Mouse (Mus musculus) right cerebral cortex, postnatal 25 days (tissue): ENCODE measurements around the gene Mylk3.

Source experiments
- DNase-seq: peaks from one replicate; pipeline ENCODE4 v3.0.0; 2022

Gene Mylk3

DNA sequence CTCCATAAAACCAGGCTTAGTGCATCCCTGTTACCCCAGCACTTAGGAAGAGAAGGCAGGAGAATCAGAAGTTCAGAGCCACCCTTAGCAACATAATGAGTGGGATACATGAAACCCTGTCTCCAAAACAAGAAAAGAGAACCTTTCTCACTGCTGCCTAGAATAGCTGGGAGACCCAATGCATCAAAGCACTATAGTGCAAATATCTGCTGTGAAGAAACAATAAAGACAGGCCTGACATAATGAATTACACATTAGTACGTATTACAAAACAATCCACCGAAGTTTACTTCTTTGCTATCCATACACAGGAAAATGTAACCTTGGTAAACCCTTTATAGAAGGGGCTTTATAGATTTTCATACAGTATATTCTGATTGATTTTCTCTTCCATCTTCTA lies 77.6 kb downstream of the Mylk3 start:
- no peak for DNase-seq

DNA sequence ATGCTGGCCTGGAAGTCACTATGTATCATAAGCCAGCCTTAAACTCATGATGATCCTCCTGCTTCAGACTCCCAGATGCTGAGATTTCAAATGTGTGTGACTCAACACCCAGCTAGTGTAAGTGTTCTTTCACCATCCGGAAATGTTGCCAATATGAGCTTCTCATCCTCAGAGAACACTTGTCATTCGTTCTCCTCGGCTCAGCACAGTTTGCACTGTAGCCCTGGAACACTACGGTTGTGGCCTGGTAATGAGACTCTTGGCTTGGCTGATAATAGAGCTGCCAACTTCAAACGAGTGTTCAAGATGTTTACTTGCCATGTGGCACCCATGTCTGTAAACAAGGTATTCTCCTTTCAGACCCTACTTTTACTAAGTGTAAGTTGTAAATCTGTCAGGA lies 82.6 kb downstream of the Mylk3 start:
- DNase-seq = no peak

DNA sequence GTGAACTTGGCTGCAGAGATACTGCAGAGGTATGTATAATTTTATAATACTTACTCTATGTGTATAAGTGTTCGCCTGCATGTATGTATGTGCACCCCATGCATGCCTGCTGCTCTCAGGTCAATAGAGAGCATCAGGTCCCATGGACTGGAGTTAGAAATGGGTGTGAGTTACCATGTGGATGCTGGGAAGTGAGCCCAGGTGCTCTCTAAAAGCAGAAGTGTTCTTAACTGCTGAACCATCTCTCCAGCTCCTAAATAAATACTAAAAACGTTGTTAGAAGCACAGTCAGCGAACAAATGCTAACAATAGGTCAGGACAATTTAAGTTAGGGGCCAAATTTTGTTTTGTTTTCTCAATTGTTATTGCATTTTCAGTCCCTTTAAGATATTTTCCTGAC lies 83.2 kb downstream of the Mylk3 start:
- no peak for DNase-seq

DNA sequence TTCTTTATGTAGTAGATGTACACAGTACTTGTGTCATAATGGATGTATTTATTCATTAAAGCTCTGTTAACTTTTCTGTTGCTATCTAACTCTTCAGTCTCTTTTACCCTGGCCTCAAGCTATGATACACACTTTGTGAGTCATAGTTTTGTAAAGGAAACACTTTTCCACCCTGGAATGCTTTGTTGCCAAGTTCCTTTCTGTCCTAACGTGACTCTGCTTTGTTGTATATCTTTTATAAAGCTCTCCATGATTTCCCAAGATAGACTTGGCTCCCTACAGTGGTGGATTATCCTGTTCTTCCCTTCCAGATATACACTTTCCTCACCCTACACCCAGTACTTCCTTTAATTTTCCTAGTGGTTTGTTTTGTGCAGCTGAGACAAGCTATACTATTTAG lies 84.2 kb downstream of the Mylk3 start:
- DNase-seq = no peak

DNA sequence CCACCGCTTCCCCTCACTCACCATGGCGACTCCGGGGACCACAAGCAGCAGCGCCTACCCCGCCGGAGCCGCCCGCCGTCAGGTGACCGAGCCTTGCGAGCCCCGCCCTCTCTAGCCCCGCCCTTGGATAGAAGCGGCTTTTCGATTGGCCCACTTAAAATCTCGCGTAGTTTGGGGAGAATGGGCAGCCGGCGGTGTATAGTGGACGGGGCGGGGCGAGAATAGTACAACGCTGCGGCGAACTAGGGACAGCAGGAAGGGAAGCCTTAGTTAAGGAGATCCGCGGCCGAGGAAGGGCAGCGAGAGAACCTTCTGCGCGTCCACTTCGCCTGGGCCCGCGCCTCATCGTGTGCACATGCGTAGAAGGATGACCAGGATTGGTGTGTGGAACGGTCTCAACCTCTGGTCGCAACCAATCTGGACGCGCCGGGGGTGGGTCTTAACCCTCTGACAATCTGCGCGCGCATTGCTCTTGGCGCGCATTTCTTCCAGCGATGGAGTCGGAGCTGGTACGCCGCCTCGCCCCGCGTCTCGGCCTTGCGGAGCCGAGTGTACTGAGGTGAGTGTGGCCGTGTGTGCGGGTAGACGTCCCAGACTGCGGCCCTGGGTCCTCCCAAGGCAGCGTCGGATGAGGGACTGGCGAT lies 86.6 kb downstream of the Mylk3 start, which contains the start of the genes Orc6 and Vps35:
TSS of gene Orc6 (plus strand) at position 199 of the 644 bp plus-strand sequence.
TSS of gene Vps35 (minus strand) at position 369 of the 644 bp plus-strand sequence.
- DNase-seq = peak; percentile 94

DNA sequence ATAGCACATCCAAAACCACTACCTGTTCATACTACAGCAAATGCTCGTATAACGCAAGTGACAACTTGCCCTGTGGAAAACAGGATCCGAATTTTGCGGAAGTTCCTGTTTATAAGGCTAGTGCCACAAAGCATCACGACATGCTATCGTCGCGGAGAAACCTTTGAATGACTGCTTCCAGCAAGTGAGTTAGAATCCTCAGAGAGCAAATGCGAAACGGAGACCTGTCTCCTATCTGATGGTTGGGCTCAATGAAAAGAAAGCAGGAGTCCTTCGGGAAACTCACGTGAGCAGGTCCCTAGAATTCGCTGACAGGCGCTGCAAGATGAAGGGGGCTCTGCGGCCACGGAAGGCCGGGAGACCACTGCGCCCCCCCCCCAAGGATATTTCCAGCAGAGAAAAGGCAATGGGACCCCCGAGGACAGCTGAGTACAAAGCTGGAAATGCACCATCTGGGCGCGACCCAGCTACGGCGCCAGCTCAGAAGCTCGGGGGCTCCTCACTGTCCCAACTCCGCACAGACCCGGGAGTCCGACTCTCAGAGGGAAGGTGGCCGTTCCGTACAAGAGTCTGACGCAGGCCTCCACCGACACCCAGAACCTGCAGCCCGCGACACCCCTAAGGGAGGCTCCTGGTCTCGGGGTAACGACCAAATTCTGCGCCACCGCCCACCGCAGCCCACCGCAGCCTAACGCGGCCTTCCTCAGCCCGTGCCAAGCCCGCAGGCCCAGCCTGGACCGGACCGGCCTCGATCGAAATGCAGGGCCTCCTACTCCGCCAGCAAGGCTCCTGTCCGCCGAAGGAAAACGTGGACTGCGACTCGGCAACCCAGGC lies 87.3 kb downstream of the Mylk3 start:
- DNase-seq = no peak

DNA sequence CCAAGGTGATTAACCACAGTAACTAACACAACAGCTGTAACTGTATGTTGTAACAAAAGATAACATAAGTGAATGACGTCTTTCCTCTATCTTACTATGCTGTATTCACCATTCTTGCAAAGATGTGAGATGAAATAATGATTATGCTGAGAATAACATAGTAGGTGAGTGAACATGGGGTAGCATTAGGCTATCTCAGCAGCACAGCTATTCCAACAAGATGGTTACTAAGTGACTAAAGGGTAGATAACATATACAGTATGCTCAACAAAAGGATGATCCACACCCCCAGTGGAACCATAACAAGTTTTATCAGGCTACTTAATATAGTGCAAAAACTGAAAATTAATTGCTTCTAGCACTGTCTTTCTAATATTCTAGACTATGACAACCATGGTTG lies 99.3 kb downstream of the Mylk3 start:
- no peak for DNase-seq
